Comparison of ENCODE assay signal across 7 mouse cellular contexts in genomic region chr4:156235360-156235770, GRCm38 (mm10). TPM values are rescaled to one million over a fixed set of nuclear protein-coding genes. Genes with fewer than 3 reads are reported as not detected.
DNase-seq lines count a peak whose midpoint lies in the region.

No protein-coding gene starts in this region.

- peaks cover 27% of the 10 kb centered on the region for H3K4me1 ChIP-seq in midbrain, embryonic 10.5 days

- H3K27ac ChIP-seq in midbrain, embryonic 10.5 days (replicated peaks), result peak overlapping the region; percentile 93

- peak; percentile 36 for DNase-seq in thymus, postnatal 14 days
- DNase-seq in thymus, adult 18-20 months, result no peak
- peak; percentile 42 for DNase-seq in embryo, embryonic 11.5 days (ENCODE audit: low read depth, low spot score)
- peak; percentile 28 for DNase-seq in hindlimb bud, embryonic 11.5 days (ENCODE audit: extremely low spot score, low read depth, low spot score)
- DNase-seq in midbrain, embryonic 10.5 days (ENCODE audit: low spot score), result no peak
- no peak for DNase-seq in adrenal gland, adult 8-10 months
- DNase-seq in adrenal gland, adult 18-20 months (ENCODE audit: low spot score in 2 of 2), result no peak

- 1% methylated on average over 15 of the region's 15 CpGs for WGBS in midbrain, embryonic 10.5 days

- H3K27me3 ChIP-seq in midbrain, embryonic 10.5 days (ENCODE audit: low read depth, poor library complexity, severe bottlenecking), result no peaks in the 10 kb centered on the region

- H3K4me3 ChIP-seq in midbrain, embryonic 10.5 days, result peak overlapping the region; percentile 94

- H3K36me3 ChIP-seq in midbrain, embryonic 10.5 days, result peaks cover 67% of the 10 kb centered on the region

- H3K9me3 ChIP-seq in midbrain, embryonic 10.5 days (replicated peaks), result no peaks in the 10 kb centered on the region

RNA-seq across cellular contexts. Expression of gene Noc2l, which starts 0.4 kb away (rescaled TPM):
- 96.8 and 109 TPM in 2 replicates for polyA plus RNA-seq in midbrain, embryonic 10.5 days (2016; fragmentation: Nextera tagmentation; extraction: Ambion mirVana)
- 10 to 100 TPM; 32.8 to 41.8 (median 39.8) TPM for total RNA-seq in adrenal gland, adult 8-10 months (2022)
- total RNA-seq in adrenal gland, adult 18-20 months (2021), result 10 to 100 TPM; 40.2 to 44.0 TPM

RNA-seq across cellular contexts. Expression of gene Plekhn1, which starts 0.7 kb away (rescaled TPM):
- polyA plus RNA-seq in midbrain, embryonic 10.5 days (2016; fragmentation: Nextera tagmentation; extraction: Ambion mirVana), result 23.2 and 24.4 TPM in 2 replicates
- total RNA-seq in adrenal gland, adult 8-10 months (2022), result 10 to 100 TPM; 23.8 to 44.1 (median 32.9) TPM
- 10 to 100 TPM; 19.7 to 19.8 TPM for total RNA-seq in adrenal gland, adult 18-20 months (2021)

RNA-seq across cellular contexts. Expression of gene Perm1, which starts 19.7 kb away (rescaled TPM):
- polyA plus RNA-seq in midbrain, embryonic 10.5 days (2016; fragmentation: Nextera tagmentation; extraction: Ambion mirVana), result 1.1 and 1.3 TPM in 2 replicates
- total RNA-seq in adrenal gland, adult 8-10 months (2022), result 1 to 10 TPM; 3.1 to 7.0 (median 5.3) TPM
- 1 to 10 TPM; 5.8 to 7.4 TPM for total RNA-seq in adrenal gland, adult 18-20 months (2021)

RNA-seq across cellular contexts. Expression of gene Samd11, which starts 20.1 kb away (rescaled TPM):
- polyA plus RNA-seq in midbrain, embryonic 10.5 days (2016; fragmentation: Nextera tagmentation; extraction: Ambion mirVana), result 2.2 and 2.8 TPM in 2 replicates
- total RNA-seq in adrenal gland, adult 8-10 months (2022), result 1 to 10 TPM; 1.6 to 4.7 (median 3.3) TPM
- 1 to 10 TPM; 1.1 to 1.6 TPM for total RNA-seq in adrenal gland, adult 18-20 months (2021)

RNA-seq across cellular contexts. Expression of gene AW011738, which starts 32.3 kb away (rescaled TPM):
- 5.1 and 6.5 TPM in 2 replicates for polyA plus RNA-seq in midbrain, embryonic 10.5 days (2016; fragmentation: Nextera tagmentation; extraction: Ambion mirVana)
- total RNA-seq in adrenal gland, adult 8-10 months (2022), result 1 to 10 TPM; 3.0 to 6.5 (median 4.8) TPM
- total RNA-seq in adrenal gland, adult 18-20 months (2021), result 1 to 10 TPM; 3.3 to 4.7 TPM

Comparison
In these comparisons a context has a peak if more than half of its experiments do, and no peak if none do; other contexts are left out.
1. DNase-seq: peak in thymus, postnatal 14 days (single experiment), embryo, embryonic 11.5 days (single experiment) and hindlimb bud, embryonic 11.5 days (single experiment); none in thymus, adult 18-20 months (0 of 2), midbrain, embryonic 10.5 days (single experiment), adrenal gland, adult 8-10 months (single experiment) and adrenal gland, adult 18-20 months (0 of 2).